Mouse (Mus musculus) embryonic fibroblast, embryonic 13.5 days (primary cell): ENCODE measurements around the gene Zfp981.
"Not testable (repeated sequence)": the region's sequence is repeated elsewhere in the genome, so short reads cannot be mapped to it uniquely, and the experiment has no call there.

Experiments
- CTCF ChIP-seq: IDR thresholded peaks from 2 replicates; pipeline ENCODE4 v1.5.1; 2011; ENCODE audit warnings: mild to moderate bottlenecking, control low read depth, low read length, moderate library complexity, borderline replicate concordance; ENCODE audit not compliant: insufficient read depth
- POLR2A ChIP-seq: IDR thresholded peaks from 2 replicates; pipeline ENCODE4 v1.6.1; 2011; ENCODE audit warnings: low read depth, mild to moderate bottlenecking, control low read depth, low read length, moderate library complexity

GRCm38 (mm10) chr4:146482546-146482945 lies 19.3 kb upstream of the Zfp981 start:
- not testable (repeated sequence) for TF ChIP-seq POLR2A, CTCF
